Mouse (Mus musculus): ENCODE measurements around the gene Pik3r3. TPM values are rescaled to one million over a fixed set of nuclear protein-coding genes. Genes with fewer than 3 reads are reported as not detected.
"Not testable (repeated sequence)": the region's sequence is repeated elsewhere in the genome, so short reads cannot be mapped to it uniquely, and the experiment has no call there.

Pik3r3 gene
- polyA plus RNA-seq, 1 experiment from 2014 or later, result 52.6 TPM

DNA sequence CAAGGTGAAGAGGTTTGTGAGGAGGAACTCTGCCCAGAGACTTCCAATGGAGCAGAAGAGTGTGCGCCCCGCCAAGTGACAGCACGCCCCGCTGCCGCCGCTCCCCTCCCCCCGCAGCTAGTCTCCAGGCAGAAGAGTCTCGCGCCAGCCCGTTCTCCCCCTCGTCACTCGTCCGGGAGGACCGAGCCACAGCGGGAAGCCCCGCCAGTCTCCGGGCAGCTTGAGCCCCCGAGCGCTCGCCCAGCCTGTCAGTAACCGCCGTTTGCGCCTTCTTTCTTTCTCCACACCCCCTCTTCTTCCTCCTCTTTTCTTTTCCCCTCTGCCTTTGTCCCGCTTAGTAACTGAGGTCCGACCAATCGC, 658 bp upstream of the Pik3r3 start:
- Histone ChIP-seq H3K4me2 (peak overlapping the region; percentile 64), H3K9me3 (replicated peaks) (no peaks in the 10 kb centered on the region), H3K36me3 (no peaks in the 10 kb centered on the region), H3K27ac (replicated peaks) (peak overlapping the region; percentile 100), H3K4me1 (peaks cover 9% of the 10 kb centered on the region), H3K27me3 (replicated peaks) (no peaks in the 10 kb centered on the region), H3K9ac (replicated peaks) (peak overlapping the region; percentile 92), H3K4me3 (replicated peaks) (peak overlapping the region; percentile 77)
- under 1% methylated on average over 24 of the region's 26 CpGs for WGBS
- no peak; the same call in 1 of the 2 replicates for ATAC-seq (ENCODE audit: low FRiP score)

GRCm38 (mm10) chr4:116221996-116222842, 801 bp downstream of the Pik3r3 start:
- WGBS, result under 1% methylated on average over 23 of the region's 23 CpGs

DNA sequence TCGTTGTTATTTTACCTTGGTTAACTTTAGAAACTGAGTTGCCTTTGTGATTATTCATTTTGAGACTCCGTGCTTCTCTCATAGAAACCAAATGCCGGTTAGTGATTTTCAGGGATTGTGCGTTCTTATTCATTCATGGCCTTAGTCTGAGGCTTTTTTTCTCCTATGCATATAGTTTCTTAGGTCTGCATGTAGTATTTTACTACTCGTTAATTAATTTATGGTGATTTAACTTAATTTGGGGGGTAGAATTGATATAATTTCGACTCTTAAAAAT, 1.4 kb downstream of the Pik3r3 start:
- peak overlapping the region; percentile 77 for H3K4me3 ChIP-seq (replicated peaks)
- peaks cover 9% of the 10 kb centered on the region for H3K4me1 ChIP-seq
- no peak for ATAC-seq (ENCODE audit: low FRiP score)
- peak overlapping the region; percentile 100 for H3K27ac ChIP-seq (replicated peaks)
- H3K36me3 ChIP-seq, result no peaks in the 10 kb centered on the region
- H3K4me2 ChIP-seq, result peak overlapping the region; percentile 60
- 2% methylated on average over 6 of the region's 6 CpGs for WGBS
- peak overlapping the region; percentile 92 for H3K9ac ChIP-seq (replicated peaks)
- no peaks in the 10 kb centered on the region for H3K9me3 ChIP-seq (replicated peaks)
- H3K27me3 ChIP-seq (replicated peaks), result no peaks in the 10 kb centered on the region

More at GRCm38 (mm10) chr4:116221996-116222842, 801 bp downstream of the Pik3r3 start:
- no peaks in the 10 kb centered on the region for H3K9me3 ChIP-seq (replicated peaks)
- H3K4me1 ChIP-seq, result peaks cover 9% of the 10 kb centered on the region
- peak overlapping the region; percentile 92 for H3K9ac ChIP-seq (replicated peaks)
- ATAC-seq (ENCODE audit: low FRiP score), result no peak
- peak overlapping the region; percentile 77 for H3K4me3 ChIP-seq (replicated peaks)
- H3K27ac ChIP-seq (replicated peaks), result peak overlapping the region; percentile 100
- no peaks in the 10 kb centered on the region for H3K36me3 ChIP-seq
- no peaks in the 10 kb centered on the region for H3K27me3 ChIP-seq (replicated peaks)
- peak overlapping the region; percentile 60 for H3K4me2 ChIP-seq

GRCm38 (mm10) chr4:116243377-116243776, 22.0 kb downstream of the Pik3r3 start:
- H3K27ac ChIP-seq (replicated peaks), result no peak overlapping the region
- H3K4me2 ChIP-seq, result no peak overlapping the region
- no peaks in the 10 kb centered on the region for H3K4me1 ChIP-seq
- no peaks in the 10 kb centered on the region for H3K27me3 ChIP-seq (replicated peaks)
- no peak overlapping the region for H3K9ac ChIP-seq (replicated peaks)
- WGBS, result 85% methylated on average over 3 of the region's 3 CpGs
- no peak overlapping the region for H3K4me3 ChIP-seq (replicated peaks)
- no peaks in the 10 kb centered on the region for H3K36me3 ChIP-seq
- no peaks in the 10 kb centered on the region for H3K9me3 ChIP-seq (replicated peaks)
- ATAC-seq (ENCODE audit: low FRiP score), result no peak

DNA sequence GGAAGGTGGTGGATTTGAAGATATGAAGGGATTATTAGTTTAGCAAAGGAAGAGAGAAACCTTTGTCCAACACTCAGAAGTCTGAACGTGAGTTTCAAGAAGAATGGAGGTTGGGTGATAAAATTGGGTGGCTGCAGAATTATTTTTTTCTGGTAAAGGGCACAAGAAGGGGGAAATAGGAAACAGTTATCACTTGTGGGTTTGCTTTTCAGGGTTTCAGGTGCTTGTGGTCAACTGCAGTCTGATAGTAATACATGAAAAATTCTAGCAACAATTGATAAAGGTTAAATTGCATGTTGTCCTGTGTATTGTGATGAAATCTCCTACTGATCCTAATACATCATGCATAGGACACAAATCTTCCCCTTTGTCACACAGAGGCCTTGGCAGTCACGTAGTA, 22.8 kb downstream of the Pik3r3 start:
- Histone ChIP-seq H3K4me3 (replicated peaks) (no peak overlapping the region), H3K27ac (replicated peaks) (no peak overlapping the region), H3K9me3 (replicated peaks) (no peaks in the 10 kb centered on the region), H3K9ac (replicated peaks) (no peak overlapping the region), H3K4me2 (no peak overlapping the region), H3K27me3 (replicated peaks) (no peaks in the 10 kb centered on the region), H3K4me1 (no peaks in the 10 kb centered on the region), H3K36me3 (no peaks in the 10 kb centered on the region)
- 75% methylated on average over 2 of the region's 2 CpGs for WGBS
- ATAC-seq (ENCODE audit: low FRiP score), result no peak

GRCm38 (mm10) chr4:116245926-116246325, 24.5 kb downstream of the Pik3r3 start:
- not testable (repeated sequence) for H3K4me1 ChIP-seq; H3K4me2 ChIP-seq; ATAC-seq (ENCODE audit: low FRiP score); H3K9ac ChIP-seq (replicated peaks); H3K27ac ChIP-seq (replicated peaks); H3K9me3 ChIP-seq (replicated peaks); H3K4me3 ChIP-seq (replicated peaks); H3K27me3 ChIP-seq (replicated peaks); H3K36me3 ChIP-seq
- WGBS, result 44% methylated on average over 3 of the region's 3 CpGs

GRCm38 (mm10) chr4:116249986-116250385, 28.6 kb downstream of the Pik3r3 start:
- no peak overlapping the region for H3K9ac ChIP-seq (replicated peaks)
- no peaks in the 10 kb centered on the region for H3K36me3 ChIP-seq
- no peak overlapping the region for H3K4me2 ChIP-seq
- no peak overlapping the region for H3K4me3 ChIP-seq (replicated peaks)
- H3K27ac ChIP-seq (replicated peaks), result no peak overlapping the region
- ATAC-seq (ENCODE audit: low FRiP score), result no peak
- no peaks in the 10 kb centered on the region for H3K27me3 ChIP-seq (replicated peaks)
- 85% methylated on average over 3 of the region's 3 CpGs for WGBS
- 0 out of 2 replicates have a peak, but pooled peaks cover 3% of the 10 kb centered on the region for H3K4me1 ChIP-seq
- H3K9me3 ChIP-seq (replicated peaks), result no peaks in the 10 kb centered on the region

GRCm38 (mm10) chr4:116268220-116268619, 46.8 kb downstream of the Pik3r3 start:
- 89% methylated on average over 6 of the region's 6 CpGs for WGBS

GRCm38 (mm10) chr4:116282211-116282610, 60.8 kb downstream of the Pik3r3 start:
- WGBS, result 72% methylated on average over 2 of the region's 2 CpGs
- H3K4me3 ChIP-seq (replicated peaks), result no peak overlapping the region
- ATAC-seq (ENCODE audit: low FRiP score), result no peak
- H3K27ac ChIP-seq (replicated peaks), result no peak overlapping the region
- H3K4me2 ChIP-seq, result no peak overlapping the region
- H3K9me3 ChIP-seq (replicated peaks), result no peaks in the 10 kb centered on the region
- no peaks in the 10 kb centered on the region for H3K27me3 ChIP-seq (replicated peaks)
- H3K9ac ChIP-seq (replicated peaks), result no peak overlapping the region
- H3K36me3 ChIP-seq, result peaks cover 31% of the 10 kb centered on the region
- no peaks in the 10 kb centered on the region for H3K4me1 ChIP-seq

More at GRCm38 (mm10) chr4:116268220-116268619, 46.8 kb downstream of the Pik3r3 start:
- H3K27ac ChIP-seq (replicated peaks), result no peak overlapping the region
- H3K36me3 ChIP-seq, result peaks cover 42% of the 10 kb centered on the region
- H3K4me3 ChIP-seq (replicated peaks), result no peak overlapping the region
- H3K9ac ChIP-seq (replicated peaks), result no peak overlapping the region
- H3K4me1 ChIP-seq, result no peaks in the 10 kb centered on the region
- H3K4me2 ChIP-seq, result no peak overlapping the region
- H3K9me3 ChIP-seq (replicated peaks), result no peaks in the 10 kb centered on the region
- ATAC-seq (ENCODE audit: low FRiP score), result no peak
- H3K27me3 ChIP-seq (replicated peaks), result no peaks in the 10 kb centered on the region

DNA sequence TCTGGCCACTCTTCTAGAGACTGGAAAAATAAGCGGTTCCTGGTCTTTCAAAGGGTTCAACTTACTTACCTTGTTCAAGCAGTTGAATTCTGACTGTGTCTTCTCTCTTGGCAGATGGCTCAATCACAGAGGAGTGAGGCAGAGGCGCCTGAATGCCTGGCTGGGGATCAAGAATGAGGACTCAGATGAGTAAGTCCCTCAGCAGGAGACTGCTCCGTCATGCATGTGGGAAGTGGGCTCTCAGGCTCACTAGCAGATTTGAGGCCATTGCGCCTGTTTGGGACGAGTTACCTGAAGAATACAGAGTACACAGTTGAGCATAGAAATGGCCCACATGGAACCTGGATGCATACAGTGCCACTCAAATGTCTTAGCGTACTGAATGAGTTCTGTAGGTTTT, 70.1 kb downstream of the Pik3r3 start:
- Histone ChIP-seq H3K27me3 (replicated peaks) (no peaks in the 10 kb centered on the region), H3K36me3 (peaks cover 68% of the 10 kb centered on the region), H3K4me1 (no peaks in the 10 kb centered on the region), H3K9me3 (replicated peaks) (no peaks in the 10 kb centered on the region), H3K4me2 (no peak overlapping the region), H3K4me3 (replicated peaks) (no peak overlapping the region), H3K27ac (replicated peaks) (no peak overlapping the region), H3K9ac (replicated peaks) (no peak overlapping the region)
- WGBS, result 89% methylated on average over 6 of the region's 6 CpGs
- no peak for ATAC-seq (ENCODE audit: low FRiP score)

- Histone ChIP-seq H3K36me3 (peaks cover 58% of the 10 kb centered on the region), H3K27ac (replicated peaks) (no peak overlapping the region), H3K27me3 (replicated peaks) (no peaks in the 10 kb centered on the region), H3K4me1 (no peaks in the 10 kb centered on the region), H3K9ac (replicated peaks) (no peak overlapping the region), H3K9me3 (replicated peaks) (no peaks in the 10 kb centered on the region), H3K4me3 (replicated peaks) (no peak overlapping the region), H3K4me2 (no peak overlapping the region)
- ATAC-seq (ENCODE audit: low FRiP score), result no peak
- WGBS, result 91% methylated on average over 12 of the region's 12 CpGs
These were observed 71.9 kb downstream of the Pik3r3 start for GRCm38 (mm10) chr4:116293296-116293695.

- H3K4me1 ChIP-seq, result no peaks in the 10 kb centered on the region
- no peak overlapping the region for H3K9ac ChIP-seq (replicated peaks)
- ATAC-seq (ENCODE audit: low FRiP score), result no peak
- WGBS, result 71% methylated on average over 4 of the region's 4 CpGs
- H3K27me3 ChIP-seq (replicated peaks), result no peaks in the 10 kb centered on the region
- H3K27ac ChIP-seq (replicated peaks), result no peak overlapping the region
- no peaks in the 10 kb centered on the region for H3K9me3 ChIP-seq (replicated peaks)
- H3K4me3 ChIP-seq (replicated peaks), result no peak overlapping the region
- no peak overlapping the region for H3K4me2 ChIP-seq
- H3K36me3 ChIP-seq, result peaks cover 48% of the 10 kb centered on the region
These were observed 79.5 kb downstream of the Pik3r3 start for GRCm38 (mm10) chr4:116300878-116301355.
